Mouse (Mus musculus) embryonic facial prominence, embryonic 11.5 days (tissue): Measurements from ENCODE around the gene Slx4. TPM values are rescaled to one million over a fixed set of nuclear protein-coding genes. Genes with fewer than 3 reads are reported as not detected.

Source experiments
- ATAC-seq: fragments of 200-750 bp; cut with Nextera tagmentation; replicated peaks from 2 replicates; pipeline ENCODE4 v1.8.0; 2017; ENCODE audit warnings: low read depth; ENCODE audit not compliant: insufficient number of reproducible peaks, low FRiP score, low TSS enrichment
- DNase-seq: peaks from one replicate; pipeline ENCODE4 v3.0.0-alpha.2; 2015; ENCODE audit warnings: low spot score
- H3K27ac ChIP-seq: fragments of 300-500 bp; sonication (generic); replicated peaks from 2 replicates; pipeline ENCODE4 v1.5.1; 2014; ENCODE audit warnings: mild to moderate bottlenecking, low read depth, low read length, control low read depth
- H3K27me3 ChIP-seq: fragments of 300-500 bp; sonication (generic); 2 replicates; pipeline ENCODE4 v1.6.1; 2014; ENCODE audit warnings: mild to moderate bottlenecking, low read length, moderate library complexity, mixed read lengths; ENCODE audit not compliant: control insufficient read depth, insufficient read depth
- H3K36me3 ChIP-seq: fragments of 300-500 bp; sonication (generic); replicated peaks from 2 replicates; pipeline ENCODE4 v1.6.1; 2014; ENCODE audit warnings: low read depth, mild to moderate bottlenecking, low read length, moderate library complexity, mixed read lengths; ENCODE audit not compliant: control insufficient read depth, insufficient read depth
- H3K4me1 ChIP-seq: fragments of 300-500 bp; sonication (generic); 2 replicates; pipeline ENCODE4 v1.6.1; 2014; ENCODE audit warnings: low read length, mixed read lengths; ENCODE audit not compliant: control insufficient read depth, insufficient read depth
- H3K4me2 ChIP-seq: fragments of 300-500 bp; sonication (generic); 2 replicates; pipeline ENCODE4 v1.6.1; 2014; ENCODE audit warnings: low read depth, mild to moderate bottlenecking, control low read depth, low read length, moderate library complexity
- H3K4me3 ChIP-seq: fragments of 300-500 bp; sonication (generic); 2 replicates; pipeline ENCODE4 v1.5.1; 2014; ENCODE audit warnings: low read depth, low read length, control low read depth
- H3K9ac ChIP-seq: fragments of 300-500 bp; sonication (generic); replicated peaks from 2 replicates; pipeline ENCODE4 v1.6.1; 2014; ENCODE audit warnings: mild to moderate bottlenecking, control low read depth, low read length
- H3K9me3 ChIP-seq: fragments of 300-500 bp; sonication (generic); replicated peaks from 2 replicates; pipeline ENCODE4 v1.6.1; 2016; ENCODE audit warnings: mild to moderate bottlenecking, low read length, inconsistent platforms, mixed read lengths; ENCODE audit not compliant: control insufficient read depth
- WGBS: fragments of 180-500 bp; shearing (Covaris S2); extraction: QIAGEN DNeasy Blood & Tissue Kit; methylation state at CpG from one replicate; pipeline ENCODE4 v1.1.7; 2014; 5-methylcytosine and 5-hydroxymethylcytosine counted together
- polyA plus RNA-seq: library from polyadenylated mRNA; unstranded; fragments of >200 nt; fragmentation: Nextera tagmentation; extraction: Ambion mirVana; gene quantifications from 2 replicates; pipeline ENCODE4 v1.2.1, GENCODE M21; 2014

The Slx4 gene
- polyA plus RNA-seq: 25.2 and 25.3 TPM in 2 replicates

GRCm38 (mm10) chr16:4003489-4004398 is at the start of gene Slx4:
Slx4 (minus strand) TSS chr16:4003770.
- H3K4me1 ChIP-seq: no peaks in the 10 kb centered on the region
- H3K9me3 ChIP-seq: no peaks in the 10 kb centered on the region
- no peaks in the 10 kb centered on the region; the same call in 1 of the 2 replicates for H3K36me3 ChIP-seq
- WGBS: 1% methylated on average over 58 of the region's 58 CpGs
- DNase-seq (peak; percentile 98), ATAC-seq (peak; percentile 98)
- H3K4me3 ChIP-seq: peak within 1 kb of the TSS; percentile 76
- peak within 1 kb of the TSS; percentile 70 for H3K4me2 ChIP-seq
- H3K27me3 ChIP-seq: no peaks in the 10 kb centered on the region
- peak within 1 kb of the TSS; percentile 78 for H3K9ac ChIP-seq
- H3K27ac ChIP-seq: peak within 1 kb of the TSS; percentile 43; the same call in 1 of the 2 replicates

GRCm38 (mm10) chr16:4052601-4053000 is 49.0 kb upstream of the Slx4 start:
- no peak overlapping the region for H3K27ac ChIP-seq
- WGBS: 93% methylated on average over 4 of the region's 4 CpGs
- no peaks in the 10 kb centered on the region for H3K9me3 ChIP-seq
- peaks cover 3% of the 10 kb centered on the region for H3K36me3 ChIP-seq
- no peak overlapping the region for H3K4me3 ChIP-seq
- no peak overlapping the region for H3K9ac ChIP-seq
- no peak for DNase-seq
- no peaks in the 10 kb centered on the region for H3K4me1 ChIP-seq
- no peaks in the 10 kb centered on the region for H3K27me3 ChIP-seq
- H3K4me2 ChIP-seq: no peak overlapping the region
- no peak for ATAC-seq

- H3K9ac ChIP-seq: no peak overlapping the region
- no peaks in the 10 kb centered on the region for H3K9me3 ChIP-seq
- 91% methylated on average over 4 of the region's 4 CpGs for WGBS
- no peak for DNase-seq
- H3K36me3 ChIP-seq: peaks cover 4% of the 10 kb centered on the region
- ATAC-seq: no peak
- H3K4me1 ChIP-seq: no peaks in the 10 kb centered on the region
- no peak overlapping the region for H3K4me2 ChIP-seq
- H3K4me3 ChIP-seq: no peak overlapping the region
- no peak overlapping the region for H3K27ac ChIP-seq
- H3K27me3 ChIP-seq: no peaks in the 10 kb centered on the region
Observed at GRCm38 (mm10) chr16:4045524-4045923, 42.0 kb upstream of the Slx4 start.

GRCm38 (mm10) chr16:4044093-4044492 is 40.5 kb upstream of the Slx4 start:
- no peaks in the 10 kb centered on the region for H3K9me3 ChIP-seq
- ATAC-seq: no peak
- 98% methylated on average over 2 of the region's 2 CpGs for WGBS
- DNase-seq: no peak
- H3K36me3 ChIP-seq: peaks cover 4% of the 10 kb centered on the region
- no peak overlapping the region for H3K9ac ChIP-seq
- no peak overlapping the region for H3K4me2 ChIP-seq
- no peaks in the 10 kb centered on the region for H3K4me1 ChIP-seq
- H3K27me3 ChIP-seq: no peaks in the 10 kb centered on the region
- no peak overlapping the region for H3K27ac ChIP-seq
- no peak overlapping the region for H3K4me3 ChIP-seq

GRCm38 (mm10) chr16:4041646-4042045 is 38.1 kb upstream of the Slx4 start:
- Histone ChIP-seq H3K36me3 (peaks cover 8% of the 10 kb centered on the region), H3K27ac (no peak overlapping the region), H3K4me3 (no peak overlapping the region), H3K4me1 (no peaks in the 10 kb centered on the region), H3K9ac (no peak overlapping the region), H3K9me3 (no peaks in the 10 kb centered on the region), H3K4me2 (no peak overlapping the region), H3K27me3 (no peaks in the 10 kb centered on the region)
- no peak for DNase-seq
- 95% methylated on average over 4 of the region's 4 CpGs for WGBS
- ATAC-seq: no peak

GRCm38 (mm10) chr16:4040206-4040605 is 36.6 kb upstream of the Slx4 start:
- no peak for DNase-seq
- Histone ChIP-seq H3K36me3 (peaks cover 8% of the 10 kb centered on the region), H3K9me3 (no peaks in the 10 kb centered on the region), H3K4me3 (no peak overlapping the region), H3K9ac (no peak overlapping the region), H3K4me1 (no peaks in the 10 kb centered on the region), H3K27ac (no peak overlapping the region), H3K4me2 (no peak overlapping the region), H3K27me3 (no peaks in the 10 kb centered on the region)
- 88% methylated on average over 5 of the region's 5 CpGs for WGBS
- ATAC-seq: no peak

GRCm38 (mm10) chr16:4037690-4038089 is 34.1 kb upstream of the Slx4 start:
- Histone ChIP-seq H3K9ac (no peak overlapping the region), H3K27me3 (no peaks in the 10 kb centered on the region), H3K9me3 (no peaks in the 10 kb centered on the region), H3K4me2 (no peak overlapping the region), H3K27ac (no peak overlapping the region), H3K36me3 (peaks cover 4% of the 10 kb centered on the region), H3K4me3 (no peak overlapping the region), H3K4me1 (no peaks in the 10 kb centered on the region)
- DNase-seq: no peak
- WGBS: 91% methylated on average over 7 of the region's 7 CpGs
- ATAC-seq: no peak

- Histone ChIP-seq H3K9ac (no peak within 1 kb of the TSS), H3K27ac (no peak within 1 kb of the TSS), H3K36me3 (peaks cover 4% of the 10 kb centered on the region), H3K4me1 (no peaks in the 10 kb centered on the region), H3K4me3 (no peak within 1 kb of the TSS), H3K27me3 (no peaks in the 10 kb centered on the region), H3K4me2 (no peak within 1 kb of the TSS), H3K9me3 (no peaks in the 10 kb centered on the region)
- ATAC-seq (no peak), DNase-seq (no peak)
- WGBS: 91% methylated on average over 5 of the region's 5 CpGs
Observed at GRCm38 (mm10) chr16:4036807-4037206, 33.2 kb upstream of the Slx4 start, which contains the start of gene Dnase1. Dnase1 (plus strand) TSS chr16:4036942.
